Mouse (Mus musculus) lung, embryonic 14.5 days (tissue): Measurements from ENCODE around the gene Foxa3. TPM values are rescaled to one million over a fixed set of nuclear protein-coding genes. Genes with fewer than 3 reads are reported as not detected.

Source experiments
- ATAC-seq: fragments of 200-750 bp; cut with Nextera tagmentation; 2 replicates; pipeline ENCODE4 v1.8.0; 2017; ENCODE audit warnings: mild to moderate bottlenecking, moderate TSS enrichment, moderate library complexity; ENCODE audit not compliant: insufficient read depth
- DNase-seq: peaks from one replicate; pipeline ENCODE4 v3.0.0-alpha.2; 2015
- H3K27ac ChIP-seq: fragments of 300-500 bp; sonication (generic); 2 replicates; pipeline ENCODE4 v1.5.1; 2014; ENCODE audit warnings: low read depth, mild to moderate bottlenecking, moderate library complexity
- H3K27me3 ChIP-seq: fragments of 300-500 bp; sonication (generic); 2 replicates; pipeline ENCODE4 v1.6.1; 2014; ENCODE audit warnings: low read length, control low read depth; ENCODE audit not compliant: insufficient read depth
- H3K36me3 ChIP-seq: fragments of 300-500 bp; sonication (generic); 2 replicates; pipeline ENCODE4 v1.6.1; 2014; ENCODE audit warnings: control low read depth; ENCODE audit not compliant: insufficient read depth
- H3K4me1 ChIP-seq: fragments of 300-500 bp; sonication (generic); 2 replicates; pipeline ENCODE4 v1.6.1; 2014; ENCODE audit warnings: antibody characterized with exemption, control low read depth; ENCODE audit not compliant: insufficient read depth
- H3K4me2 ChIP-seq: fragments of 300-500 bp; sonication (generic); 2 replicates; pipeline ENCODE4 v1.6.1; 2014; ENCODE audit warnings: mild to moderate bottlenecking
- H3K4me3 ChIP-seq: fragments of 300-500 bp; sonication (generic); 2 replicates; pipeline ENCODE4 v1.5.1; 2014; ENCODE audit warnings: low read depth, low read length
- H3K9ac ChIP-seq: fragments of 300-500 bp; sonication (generic); 2 replicates; pipeline ENCODE4 v1.6.1; 2014
- H3K9me3 ChIP-seq: fragments of 300-500 bp; sonication (generic); 2 replicates; pipeline ENCODE4 v1.6.1; 2016; ENCODE audit warnings: low read depth, low read length, control low read depth
- CTCF ChIP-seq: IDR thresholded peaks from 2 replicates; pipeline ENCODE4 v1.5.1; 2016; ENCODE audit warnings: antibody characterized with exemption, low read depth
- WGBS: fragments of 180-500 bp; shearing (Covaris S2); extraction: QIAGEN DNeasy Blood & Tissue Kit; methylation state at CpG from one replicate; pipeline ENCODE4 v1.1.7; 2014; 5-methylcytosine and 5-hydroxymethylcytosine counted together
- polyA plus RNA-seq: library from polyadenylated mRNA; unstranded; fragments of >200 nt; fragmentation: Nextera tagmentation; extraction: Ambion mirVana; gene quantifications from 2 replicates; pipeline ENCODE4 v1.2.1, GENCODE M21; 2014

Gene Foxa3
- polyA plus RNA-seq, 1 experiment from 2014 or later = 2.2 TPM

GRCm38 (mm10) chr7:18970956-18971355 is 52.4 kb downstream of the Foxa3 start:
- 0 out of 2 replicates have a peak, but pooled peaks have one; percentile 30 for TF ChIP-seq CTCF
- no peak overlapping the region for H3K27ac ChIP-seq
- ATAC-seq = no peak
- H3K36me3 ChIP-seq = no peaks in the 10 kb centered on the region
- H3K4me3 ChIP-seq = no peak overlapping the region
- H3K27me3 ChIP-seq = no peaks in the 10 kb centered on the region
- H3K4me2 ChIP-seq = no peak overlapping the region
- H3K9ac ChIP-seq = no peak overlapping the region
- no peaks in the 10 kb centered on the region for H3K9me3 ChIP-seq
- WGBS = 83% methylated on average over 3 of the region's 3 CpGs
- DNase-seq = no peak
- H3K4me1 ChIP-seq = no peaks in the 10 kb centered on the region

DNA sequence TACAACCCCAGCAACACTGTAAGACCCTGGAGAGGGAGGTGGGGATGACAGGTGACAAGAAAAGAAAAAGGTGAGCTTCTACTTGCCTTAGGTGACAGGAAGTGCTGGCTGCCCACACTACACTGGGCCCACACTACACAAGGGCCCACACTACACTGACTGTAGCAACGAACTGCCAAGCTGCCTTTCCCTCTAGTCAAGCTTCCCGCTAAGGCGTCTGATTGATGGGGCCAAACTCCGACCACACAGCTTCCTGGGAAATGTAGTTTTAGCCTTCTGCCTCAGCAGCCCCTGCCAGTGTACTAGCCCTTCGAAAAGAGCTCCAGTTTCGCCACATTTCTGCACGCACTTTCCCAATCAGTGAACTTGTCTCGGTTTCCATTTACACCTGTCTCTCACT is 55.7 kb downstream of the Foxa3 start:
- Histone ChIP-seq H3K9ac (no peak overlapping the region), H3K4me2 (no peak overlapping the region), H3K27me3 (peaks cover 30% of the 10 kb centered on the region), H3K4me1 (no peaks in the 10 kb centered on the region), H3K36me3 (no peaks in the 10 kb centered on the region), H3K27ac (no peak overlapping the region), H3K4me3 (no peak overlapping the region), H3K9me3 (no peaks in the 10 kb centered on the region)
- TF ChIP-seq CTCF = no peak
- ATAC-seq (0 out of 2 replicates have a peak, but pooled peaks have one; percentile 35), DNase-seq (no peak)
- WGBS = 7% methylated on average over 8 of the region's 8 CpGs

DNA sequence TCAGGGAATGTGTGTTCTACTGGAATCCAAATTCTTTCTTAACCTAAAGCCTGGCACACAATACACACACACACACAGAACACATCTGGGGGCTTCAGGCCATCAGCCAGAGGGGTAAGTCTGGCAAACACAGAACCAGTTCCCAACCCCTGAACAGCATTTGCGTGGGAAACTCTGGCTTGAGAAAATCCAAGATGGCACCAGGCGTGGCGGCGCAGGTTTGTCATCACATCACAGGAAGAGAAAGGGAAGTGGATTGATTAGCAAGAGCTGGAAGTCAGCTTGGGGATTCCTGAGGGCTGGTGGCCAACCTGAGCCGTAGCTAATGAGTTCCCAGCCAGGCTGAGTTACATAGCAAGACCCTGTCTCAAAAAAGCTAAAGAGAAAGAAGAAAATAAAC is 58.0 kb downstream of the Foxa3 start:
- no peak overlapping the region for H3K27ac ChIP-seq
- no peak for TF ChIP-seq CTCF
- ATAC-seq = no peak

DNA sequence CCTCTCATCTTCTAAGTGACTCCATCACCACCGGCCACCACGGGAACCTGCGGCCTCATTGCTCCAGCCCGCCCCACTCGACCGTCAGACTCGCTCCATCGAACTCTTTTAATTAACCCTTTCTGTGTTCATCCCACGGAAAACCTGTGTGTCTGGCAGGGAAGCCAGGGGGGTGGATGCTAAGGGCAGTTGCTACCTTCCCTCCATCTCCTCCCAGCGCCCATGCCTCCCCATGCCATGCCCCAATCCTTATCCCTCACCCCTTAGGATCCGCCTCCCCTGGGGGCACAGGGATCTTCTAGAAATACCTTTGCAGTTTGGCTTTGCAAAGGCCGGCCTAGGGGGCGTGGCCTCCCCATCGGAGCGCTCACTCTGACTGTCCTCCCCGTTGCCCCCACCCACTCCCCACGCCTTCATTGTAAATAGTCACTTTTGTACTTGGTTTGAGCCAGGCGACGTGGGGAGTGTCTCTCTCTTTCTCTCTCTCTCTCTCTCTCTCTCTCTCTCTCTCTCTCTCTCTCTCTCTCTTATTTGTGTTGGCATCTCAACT is 60.0 kb downstream of the Foxa3 start:
- no peak for TF ChIP-seq CTCF
- H3K4me2 ChIP-seq = peak overlapping the region; percentile 7; the same call in 1 of the 2 replicates
- no peak for ATAC-seq

More for the DNA sequence above, 58.0 kb downstream of the Foxa3 start:
- Histone ChIP-seq H3K4me3 (no peak overlapping the region), H3K9me3 (no peaks in the 10 kb centered on the region), H3K4me2 (no peak overlapping the region), H3K4me1 (no peaks in the 10 kb centered on the region), H3K9ac (no peak overlapping the region), H3K27me3 (peaks cover 53% of the 10 kb centered on the region), H3K36me3 (no peaks in the 10 kb centered on the region)
- DNase-seq = no peak
- WGBS = 76% methylated on average over 5 of the region's 5 CpGs

More for the DNA sequence above, 60.0 kb downstream of the Foxa3 start:
- no peak overlapping the region for H3K27ac ChIP-seq
- H3K4me3 ChIP-seq = no peak overlapping the region
- H3K9ac ChIP-seq = no peak overlapping the region
- DNase-seq = no peak
- no peaks in the 10 kb centered on the region for H3K36me3 ChIP-seq
- no peaks in the 10 kb centered on the region for H3K9me3 ChIP-seq
- H3K27me3 ChIP-seq = peaks cover 67% of the 10 kb centered on the region
- WGBS = 2% methylated on average over 19 of the region's 19 CpGs
- H3K4me1 ChIP-seq = no peaks in the 10 kb centered on the region

Other genes with a start within 250 kb of the Foxa3 start
- gene Psg19, start 225.0 kb downstream of the Foxa3 start, polyA plus RNA-seq = not detected in 2 replicates
- gene Psg17, start 201.9 kb downstream of the Foxa3 start, polyA plus RNA-seq = 0.08 TPM in 1 of 2 replicates, not detected in the other
- gene Mill2, start 183.6 kb downstream of the Foxa3 start, polyA plus RNA-seq = 0.81 and 0.92 TPM in 2 replicates
- gene Pglyrp1, start 152.2 kb downstream of the Foxa3 start, polyA plus RNA-seq = 2.5 and 2.6 TPM in 2 replicates
- gene Ccdc61, start 113.1 kb downstream of the Foxa3 start, polyA plus RNA-seq = 20.4 and 24.7 TPM in 2 replicates
- 1.2 TPM in 2 replicates for gene Nova2, start 97.7 kb downstream of the Foxa3 start, polyA plus RNA-seq
- gene Nanos2, start 36.1 kb downstream of the Foxa3 start, polyA plus RNA-seq = not detected in 2 replicates
- 3.7 and 4.8 TPM in 2 replicates for gene Mypop, start 32.3 kb downstream of the Foxa3 start, polyA plus RNA-seq
- 27.3 and 35.0 TPM in 2 replicates for gene Irf2bp1, start 19.5 kb downstream of the Foxa3 start, polyA plus RNA-seq
- 22.9 and 26.8 TPM in 2 replicates for gene Sympk, start 839 bp upstream of the Foxa3 start, polyA plus RNA-seq
- gene Rsph6a, start 31.2 kb upstream of the Foxa3 start, polyA plus RNA-seq = not detected in 2 replicates
- 18.5 and 19.2 TPM in 2 replicates for gene Dmwd, start 52.7 kb upstream of the Foxa3 start, polyA plus RNA-seq
- gene Dmpk, start 60.3 kb upstream of the Foxa3 start, polyA plus RNA-seq = 20.9 and 23.0 TPM in 2 replicates
- gene Six5, start 71.1 kb upstream of the Foxa3 start, polyA plus RNA-seq = 11.6 and 12.7 TPM in 2 replicates
- gene Gm4969, start 94.8 kb upstream of the Foxa3 start, polyA plus RNA-seq = 3.0 and 4.0 TPM in 2 replicates
- 9.7 and 11.6 TPM in 2 replicates for gene Fbxo46, start 96.3 kb upstream of the Foxa3 start, polyA plus RNA-seq
- gene Qpctl, start 125.8 kb upstream of the Foxa3 start, polyA plus RNA-seq = 12.5 and 13.1 TPM in 2 replicates
- gene Snrpd2, start 126.2 kb upstream of the Foxa3 start, polyA plus RNA-seq = 158 and 161 TPM in 2 replicates
- gene Gipr, start 142.6 kb upstream of the Foxa3 start, polyA plus RNA-seq = 0.26 and 0.85 TPM in 2 replicates
- gene Eml2, start 152.9 kb upstream of the Foxa3 start, polyA plus RNA-seq = 2.6 and 2.7 TPM in 2 replicates
- 1.6 and 2.2 TPM in 2 replicates for gene Gpr4, start 189.0 kb upstream of the Foxa3 start, polyA plus RNA-seq
- gene Opa3, start 204.8 kb upstream of the Foxa3 start, polyA plus RNA-seq = 38.0 and 39.4 TPM in 2 replicates
- gene Vasp, start 248.3 kb upstream of the Foxa3 start, polyA plus RNA-seq = 88.9 and 95.3 TPM in 2 replicates